Mouse (Mus musculus) G1E (cell line): ENCODE results near the gene Rnf185. TPM values are rescaled to one million over a fixed set of nuclear protein-coding genes. Genes with fewer than 3 reads are reported as not detected.

Experiments
- ATAC-seq: 2 replicates; pipeline ENCODE4 v1.8.0; 2016; ENCODE audit warnings: mild to moderate bottlenecking; ENCODE audit not compliant: insufficient number of reproducible peaks, poor library complexity, low FRiP score, severe bottlenecking; ENCODE audit errors: extremely low read depth
- DNase-seq: peaks from one replicate; pipeline ENCODE4 v3.0.0; 2012; ENCODE audit warnings: low spot score
- H3K27me3 ChIP-seq: 2 replicates; pipeline ENCODE4 v1.6.1; 2012; ENCODE audit warnings: mild to moderate bottlenecking, low read length, inconsistent platforms; ENCODE audit not compliant: insufficient read depth
- H3K36me3 ChIP-seq: replicated peaks from 2 replicates; pipeline ENCODE3; 2012; ENCODE audit warnings: mild to moderate bottlenecking, inconsistent platforms
- H3K4me1 ChIP-seq: 2 replicates; pipeline ENCODE4 v1.6.1; 2012; ENCODE audit warnings: low read depth, low read length, inconsistent platforms, mixed read lengths; ENCODE audit not compliant: insufficient read depth
- H3K4me3 ChIP-seq: 2 replicates; pipeline ENCODE4 v1.5.1; 2012; ENCODE audit warnings: low read depth, mild to moderate bottlenecking, inconsistent platforms, low read length, moderate library complexity, mixed read lengths
- H3K9me3 ChIP-seq: replicated peaks from 2 replicates; pipeline ENCODE4 v1.6.1; 2012; ENCODE audit warnings: inconsistent platforms
- CTCF ChIP-seq: IDR thresholded peaks from 2 replicates; pipeline ENCODE4 v1.5.1; 2012; ENCODE audit warnings: low read depth, low read length, inconsistent platforms, mixed read lengths
- GATA1 ChIP-seq: IDR thresholded peaks from 2 replicates; pipeline ENCODE4 v1.6.1; 2012; ENCODE audit warnings: borderline replicate concordance, low read length, inconsistent platforms, mixed read lengths
- GATA2 ChIP-seq: IDR thresholded peaks from 2 replicates; pipeline ENCODE4 v1.6.1; 2012; ENCODE audit warnings: low read depth, low read length, inconsistent platforms, borderline replicate concordance
- POLR2AphosphoS5 ChIP-seq: IDR thresholded peaks from 2 replicates; pipeline ENCODE4 v1.6.1; 2012; ENCODE audit warnings: low read depth, low read length, inconsistent platforms; ENCODE audit not compliant: insufficient replicate concordance
- TAL1 ChIP-seq: conservative IDR thresholded peaks from 2 replicates; pipeline ENCODE4 v1.6.1; 2012; ENCODE audit warnings: low read depth, low read length, inconsistent platforms, mixed read lengths
- polyA plus RNA-seq: library from polyadenylated mRNA; stranded (reverse); fragments of >175 nt; gene quantifications from 2 replicates; pipeline ENCODE4 v1.2.3, GENCODE M21; 2012
- total RNA-seq, 2 experiments: library from RNA; stranded (forward) in 1 of 2; stranded (reverse) in 1 of 2; fragments of 200-1000 nt in 1 of 2; fragments of >200 nt in 1 of 2; fragmentation: Nextera tagmentation in 1 of 2; gene quantifications; 2 replicates each; pipeline ENCODE4 v1.2.3; 2014 to 2017

Gene Rnf185
- total and polyA plus RNA-seq, 3 experiments, result 2.7 to 17.4 (median 13.4) TPM

GRCm38 (mm10) chr11:3370928-3371598 lies 81.1 kb downstream of the Rnf185 start:
- DNase-seq, result peak; percentile 46
- Histone ChIP-seq H3K27me3 (no peaks in the 10 kb centered on the region), H3K36me3 (peaks cover 89% of the 10 kb centered on the region), H3K9me3 (no peaks in the 10 kb centered on the region), H3K4me3 (peak overlapping the region; percentile 55), H3K4me1 (peaks cover 12% of the 10 kb centered on the region)
- ATAC-seq, result peak; percentile 86
- TF ChIP-seq POLR2AphosphoS5 (no peak), GATA2 (no peak), TAL1 (no peak), CTCF (no peak), GATA1 (no peak)

GRCm38 (mm10) chr11:3370162-3370561 lies 82.0 kb downstream of the Rnf185 start:
- H3K4me1 ChIP-seq, result peaks cover 12% of the 10 kb centered on the region
- DNase-seq, result no peak
- no peaks in the 10 kb centered on the region for H3K9me3 ChIP-seq
- H3K4me3 ChIP-seq, result no peak overlapping the region
- no peak for TF ChIP-seq TAL1
- TF ChIP-seq POLR2AphosphoS5, result no peak
- TF ChIP-seq GATA1, result no peak
- TF ChIP-seq GATA2, result no peak
- no peak for TF ChIP-seq CTCF
- peaks cover 88% of the 10 kb centered on the region for H3K36me3 ChIP-seq
- H3K27me3 ChIP-seq, result no peaks in the 10 kb centered on the region
- ATAC-seq, result no peak

- Histone ChIP-seq H3K27me3 (no peaks in the 10 kb centered on the region), H3K9me3 (no peaks in the 10 kb centered on the region), H3K4me1 (peaks cover 12% of the 10 kb centered on the region), H3K36me3 (peaks cover 85% of the 10 kb centered on the region), H3K4me3 (no peak overlapping the region)
- TF ChIP-seq CTCF (no peak), GATA2 (no peak), POLR2AphosphoS5 (no peak)
- ATAC-seq (no peak), DNase-seq (no peak)
Measured at GRCm38 (mm10) chr11:3369449-3369848, 82.7 kb downstream of the Rnf185 start.

GRCm38 (mm10) chr11:3368983-3369382 lies 83.2 kb downstream of the Rnf185 start:
- ATAC-seq (no peak), DNase-seq (no peak)
- H3K27me3 ChIP-seq, result no peaks in the 10 kb centered on the region
- H3K4me3 ChIP-seq, result no peak overlapping the region
- no peaks in the 10 kb centered on the region for H3K9me3 ChIP-seq
- peaks cover 12% of the 10 kb centered on the region for H3K4me1 ChIP-seq
- TF ChIP-seq GATA1 (no peak), CTCF (no peak), GATA2 (no peak)
- peaks cover 84% of the 10 kb centered on the region for H3K36me3 ChIP-seq

- H3K36me3 ChIP-seq, result peaks cover 79% of the 10 kb centered on the region
- TF ChIP-seq GATA1, result no peak
- no peak for ATAC-seq
Measured at GRCm38 (mm10) chr11:3366411-3366810, 85.8 kb downstream of the Rnf185 start.

More at GRCm38 (mm10) chr11:3366411-3366810, 85.8 kb downstream of the Rnf185 start:
- Histone ChIP-seq H3K4me3 (no peak overlapping the region), H3K4me1 (peaks cover 6% of the 10 kb centered on the region), H3K9me3 (no peaks in the 10 kb centered on the region), H3K27me3 (no peaks in the 10 kb centered on the region)
- no peak for DNase-seq

Other genes with a start within 250 kb of the Rnf185 start
- gene Eif4enif1, start 250.0 kb downstream of the Rnf185 start, total RNA-seq (2014; fragmentation: Nextera tagmentation), result 139 and 179 TPM in 2 replicates
- 50.7 and 52.7 TPM in 2 replicates for gene Eif4enif1, start 250.0 kb downstream of the Rnf185 start, total RNA-seq (2017)
- gene Eif4enif1, start 250.0 kb downstream of the Rnf185 start, polyA plus RNA-seq, result 106 and 121 TPM in 2 replicates
- gene Drg1, start 185.9 kb downstream of the Rnf185 start, total RNA-seq (2014; fragmentation: Nextera tagmentation), result 190 and 198 TPM in 2 replicates
- 282 and 303 TPM in 2 replicates for gene Drg1, start 185.9 kb downstream of the Rnf185 start, total RNA-seq (2017)
- gene Drg1, start 185.9 kb downstream of the Rnf185 start, polyA plus RNA-seq, result 101 and 116 TPM in 2 replicates
- gene Patz1, start 163.5 kb downstream of the Rnf185 start, total RNA-seq (2014; fragmentation: Nextera tagmentation), result 71.9 and 89.1 TPM in 2 replicates
- 56.5 and 66.6 TPM in 2 replicates for gene Patz1, start 163.5 kb downstream of the Rnf185 start, total RNA-seq (2017)
- gene Patz1, start 163.5 kb downstream of the Rnf185 start, polyA plus RNA-seq, result 86.1 and 112 TPM in 2 replicates
- gene Pik3ip1, start 122.0 kb downstream of the Rnf185 start, total RNA-seq (2014; fragmentation: Nextera tagmentation), result 0.53 and 0.92 TPM in 2 replicates
- 2.2 and 2.4 TPM in 2 replicates for gene Pik3ip1, start 122.0 kb downstream of the Rnf185 start, total RNA-seq (2017)
- 4.8 and 5.4 TPM in 2 replicates for gene Pik3ip1, start 122.0 kb downstream of the Rnf185 start, polyA plus RNA-seq
- 47.1 and 49.6 TPM in 2 replicates for gene Limk2, start 43.2 kb downstream of the Rnf185 start, total RNA-seq (2014; fragmentation: Nextera tagmentation)
- gene Limk2, start 43.2 kb downstream of the Rnf185 start, total RNA-seq (2017), result 33.0 and 38.9 TPM in 2 replicates
- 44.9 and 46.1 TPM in 2 replicates for gene Limk2, start 43.2 kb downstream of the Rnf185 start, polyA plus RNA-seq
- not detected in 2 replicates for gene Pla2g3, start 35.9 kb upstream of the Rnf185 start, total RNA-seq (2014; fragmentation: Nextera tagmentation)
- 0.11 TPM in 1 of 2 replicates, not detected in the other for gene Pla2g3, start 35.9 kb upstream of the Rnf185 start, total RNA-seq (2017)
- gene Pla2g3, start 35.9 kb upstream of the Rnf185 start, polyA plus RNA-seq, result not detected in 2 replicates
- gene Inpp5j, start 52.5 kb upstream of the Rnf185 start, total RNA-seq (2014; fragmentation: Nextera tagmentation), result not detected in 2 replicates
- gene Inpp5j, start 52.5 kb upstream of the Rnf185 start, total RNA-seq (2017), result 0.05 and 0.06 TPM in 2 replicates
- not detected in 2 replicates for gene Inpp5j, start 52.5 kb upstream of the Rnf185 start, polyA plus RNA-seq
- gene Selenom, start 62.3 kb upstream of the Rnf185 start, total RNA-seq (2014; fragmentation: Nextera tagmentation), result not detected in 2 replicates
- not detected in 2 replicates for gene Selenom, start 62.3 kb upstream of the Rnf185 start, total RNA-seq (2017)
- gene Selenom, start 62.3 kb upstream of the Rnf185 start, polyA plus RNA-seq, result not detected in 2 replicates
- not detected in 2 replicates for gene Smtn, start 88.2 kb upstream of the Rnf185 start, total RNA-seq (2014; fragmentation: Nextera tagmentation)
- 0.06 TPM in 1 of 2 replicates, not detected in the other for gene Smtn, start 88.2 kb upstream of the Rnf185 start, total RNA-seq (2017)
- 0.07 TPM in 1 of 2 replicates, not detected in the other for gene Smtn, start 88.2 kb upstream of the Rnf185 start, polyA plus RNA-seq
- 18.5 and 24.0 TPM in 2 replicates for gene Morc2a, start 196.8 kb upstream of the Rnf185 start, total RNA-seq (2014; fragmentation: Nextera tagmentation)
- 13.3 and 13.8 TPM in 2 replicates for gene Morc2a, start 196.8 kb upstream of the Rnf185 start, total RNA-seq (2017)
- gene Morc2a, start 196.8 kb upstream of the Rnf185 start, polyA plus RNA-seq, result 2.7 and 3.1 TPM in 2 replicates